Mouse (Mus musculus): ENCODE results near the gene Slit3. TPM values are rescaled to one million over a fixed set of nuclear protein-coding genes. Genes with fewer than 3 reads are reported as not detected.

The Slit3 gene
- total RNA-seq, 2 experiments from 2014 or later, result 31.5 to 47.6 TPM

DNA sequence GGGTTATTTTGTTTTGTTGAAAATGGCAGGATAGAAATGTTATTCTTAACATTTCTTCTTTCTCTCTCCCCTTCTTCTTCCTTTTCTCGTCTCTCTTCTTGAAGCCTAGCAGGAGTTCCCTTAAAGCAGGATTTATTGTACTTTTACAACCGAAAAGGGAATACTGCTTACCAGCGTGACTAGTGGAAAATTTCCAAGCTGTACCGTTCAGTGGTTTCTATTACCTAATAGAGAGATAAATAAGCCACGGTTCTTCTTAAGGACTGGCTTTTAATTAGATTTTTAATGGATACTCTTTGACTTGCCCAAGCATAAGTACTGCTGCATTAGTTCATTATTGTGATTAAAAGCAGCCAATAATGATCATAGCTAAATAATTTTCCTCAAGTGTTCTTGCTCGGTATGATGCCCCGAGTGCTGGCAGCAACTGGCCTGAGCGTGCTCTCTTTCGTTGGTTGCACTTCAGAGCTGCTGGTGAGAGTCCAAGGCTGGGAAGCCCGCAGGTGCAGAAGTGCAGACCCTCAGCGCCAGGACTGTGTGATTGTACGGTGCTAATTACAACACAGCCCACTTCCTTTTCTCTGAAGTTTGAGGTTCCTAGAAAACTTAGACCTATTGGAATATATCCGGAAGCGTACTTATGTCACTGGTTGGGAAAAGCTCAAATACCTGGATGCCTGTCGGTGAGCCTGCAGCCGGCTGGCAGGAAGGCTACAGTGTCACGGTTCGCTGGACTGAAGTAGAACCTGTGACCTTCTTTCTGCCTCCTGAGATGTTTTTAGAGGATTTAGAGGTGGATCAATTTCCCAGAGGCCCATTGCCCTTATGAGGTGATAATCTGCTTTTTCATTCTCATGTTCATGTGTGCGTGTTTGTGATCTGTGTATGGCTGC, 217.1 kb downstream of the Slit3 start:
- DNase-seq (ENCODE audit: low spot score in 2 of 2), result no peak

DNA sequence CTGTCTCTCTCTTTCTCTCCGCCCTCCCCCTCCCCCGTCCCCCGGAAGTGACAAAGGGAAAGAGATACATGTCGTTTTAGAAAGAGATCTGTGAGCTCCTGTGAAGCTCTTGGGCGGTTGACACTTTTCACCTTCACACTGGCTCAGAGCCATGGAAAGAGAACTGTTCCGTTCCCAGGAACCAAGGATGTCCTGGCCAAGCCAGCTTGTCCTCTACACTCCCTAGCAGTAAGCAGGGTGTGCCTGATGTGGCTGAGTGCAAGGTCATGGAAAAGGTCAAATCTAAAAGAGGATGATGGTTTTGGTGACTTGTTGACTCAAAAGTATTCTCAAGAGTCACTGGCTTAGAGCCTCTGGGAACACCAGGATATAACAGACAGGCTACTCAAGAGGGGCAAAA, 219.7 kb downstream of the Slit3 start:
- DNase-seq (ENCODE audit: low spot score in 2 of 2), result no peak

DNA sequence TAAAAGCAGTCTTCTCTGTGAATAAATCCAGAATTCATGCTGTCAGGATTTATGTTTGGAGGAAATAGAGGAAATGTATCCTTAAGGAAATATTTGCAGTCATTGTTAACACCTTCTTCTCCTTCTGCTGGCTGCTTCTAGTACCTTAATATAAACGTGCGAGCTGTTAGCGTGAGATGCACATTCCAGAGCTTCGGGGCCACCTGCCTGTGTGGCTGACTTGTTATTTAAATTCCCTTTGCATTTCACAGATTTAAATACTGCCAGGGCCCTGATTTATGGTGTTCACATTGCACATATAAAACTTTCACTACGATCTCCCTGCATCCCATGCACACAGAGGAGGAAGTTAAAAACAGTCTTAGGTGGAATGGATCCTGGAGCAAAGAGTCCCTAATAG, 221.5 kb downstream of the Slit3 start:
- DNase-seq (ENCODE audit: low spot score in 2 of 2), result no peak

DNA sequence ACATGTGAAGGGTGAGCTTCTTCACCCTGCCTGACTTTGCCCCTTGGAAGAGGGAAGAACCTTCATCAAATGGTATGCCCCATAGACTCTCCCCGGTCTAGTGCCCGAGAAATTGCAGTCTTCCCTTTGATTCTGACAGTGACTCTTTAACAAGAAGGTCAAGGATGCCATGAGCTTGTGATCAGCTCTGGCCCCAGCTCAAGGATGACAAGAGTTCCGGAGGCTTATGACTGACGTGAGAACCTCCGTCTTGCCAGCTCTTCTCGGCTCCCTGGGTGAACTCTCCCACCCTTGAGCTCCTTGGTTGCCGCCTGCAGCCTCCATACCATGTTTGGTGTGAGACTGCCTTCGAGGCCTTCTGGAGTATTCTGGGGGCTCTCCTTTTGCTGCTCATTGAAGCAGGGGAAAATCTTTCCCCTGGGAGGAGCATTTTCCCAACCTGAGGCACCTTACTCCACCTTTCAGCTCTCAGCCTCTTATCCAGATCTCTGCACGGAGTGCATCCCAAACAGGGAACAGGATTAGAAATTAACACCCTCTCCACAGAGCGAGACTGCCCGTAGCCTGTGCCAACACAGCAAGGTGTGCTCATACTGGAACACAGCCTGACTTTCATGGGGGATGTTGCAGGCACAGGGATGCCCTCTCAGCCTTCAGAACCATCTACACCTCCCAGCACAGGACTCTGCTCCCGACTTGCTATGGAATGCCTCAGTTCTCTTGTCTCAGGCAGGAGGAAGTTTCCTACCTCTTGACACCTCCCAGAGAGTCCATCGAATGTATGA, 224.9 kb downstream of the Slit3 start:
- DNase-seq (ENCODE audit: low spot score in 2 of 2), result peak in 1 of 2 experiments; percentile 31

DNA sequence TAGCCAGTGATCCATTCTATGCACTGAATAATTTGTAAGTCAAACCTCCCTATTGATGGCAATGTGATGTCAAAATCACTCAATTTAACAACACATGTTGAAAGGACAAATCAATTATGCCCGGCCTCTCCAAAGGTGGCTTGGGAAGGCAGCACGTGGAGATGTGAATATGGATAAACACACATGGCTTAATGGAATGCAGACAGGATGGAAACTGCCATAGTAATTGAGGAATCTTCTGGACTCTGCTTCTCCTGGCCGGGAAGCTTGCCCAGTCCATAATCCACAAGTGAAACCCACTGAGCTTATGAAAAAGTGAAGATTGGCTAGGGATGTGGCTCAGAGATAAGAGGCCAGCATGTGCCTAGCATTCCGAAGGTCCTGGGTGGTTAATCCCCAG, 227.1 kb downstream of the Slit3 start:
- no peak for DNase-seq (ENCODE audit: low spot score in 2 of 2)

DNA sequence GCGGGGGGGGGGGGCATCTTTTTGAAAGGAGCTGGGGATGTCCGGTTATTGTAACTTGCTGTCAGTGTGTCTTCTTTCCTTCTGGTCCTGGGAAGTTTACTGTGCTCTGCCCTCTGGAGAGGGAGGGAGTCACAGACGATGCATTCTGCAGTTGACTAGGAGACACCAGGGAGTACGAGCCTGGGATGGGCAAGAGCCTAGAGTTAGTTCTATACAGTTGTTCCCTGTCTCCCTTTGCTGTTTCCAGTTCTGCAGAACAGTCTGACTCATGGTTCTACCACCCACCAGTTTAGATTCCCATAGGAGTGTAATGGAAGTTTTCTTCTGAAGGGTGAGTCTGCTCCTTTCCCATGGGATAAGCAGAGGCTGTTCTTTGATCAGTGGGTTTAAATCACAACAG, 229.9 kb downstream of the Slit3 start:
- no peak for DNase-seq (ENCODE audit: low spot score in 2 of 2)

DNA sequence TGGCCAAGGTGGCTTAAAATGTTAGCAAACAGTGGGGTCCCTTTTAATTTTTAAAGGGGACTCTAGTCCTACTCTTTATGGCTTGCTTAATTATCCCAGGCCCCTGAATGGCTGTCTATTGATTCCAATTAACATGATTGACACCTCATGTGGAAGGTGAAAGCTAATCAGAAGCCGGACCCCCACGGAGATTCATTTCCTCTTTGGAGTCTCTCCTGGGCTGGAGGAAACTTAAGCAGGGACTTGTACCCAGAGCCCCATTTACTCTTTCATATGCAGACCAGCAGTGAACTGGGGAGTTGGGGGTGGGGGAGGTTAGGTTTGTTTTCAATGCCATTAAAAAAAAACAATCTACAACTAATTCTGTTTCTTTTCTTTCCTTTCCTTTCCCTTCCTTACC, 230.4 kb downstream of the Slit3 start:
- no peak for DNase-seq (ENCODE audit: low spot score in 2 of 2)

DNA sequence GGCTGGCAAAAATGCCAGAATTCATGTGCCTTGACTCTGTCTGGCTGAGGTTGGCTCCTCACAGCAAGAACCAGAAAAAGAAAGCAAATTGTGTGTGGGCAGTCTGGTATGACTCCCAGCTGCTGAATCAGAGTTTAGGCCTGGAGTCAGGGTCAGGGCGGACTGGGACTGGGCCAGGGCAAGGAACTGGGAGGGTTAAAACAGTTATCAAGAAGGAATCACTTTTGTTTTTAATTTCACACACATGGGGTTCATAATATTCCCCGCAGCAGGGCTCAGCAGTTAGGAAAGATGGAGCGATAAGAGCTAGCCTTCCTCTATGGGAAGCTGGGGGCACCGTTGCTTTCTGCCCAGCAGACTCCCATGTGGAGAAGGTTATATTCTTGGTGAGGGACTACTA, 234.8 kb downstream of the Slit3 start:
- no peak for DNase-seq (ENCODE audit: low spot score in 2 of 2)

DNA sequence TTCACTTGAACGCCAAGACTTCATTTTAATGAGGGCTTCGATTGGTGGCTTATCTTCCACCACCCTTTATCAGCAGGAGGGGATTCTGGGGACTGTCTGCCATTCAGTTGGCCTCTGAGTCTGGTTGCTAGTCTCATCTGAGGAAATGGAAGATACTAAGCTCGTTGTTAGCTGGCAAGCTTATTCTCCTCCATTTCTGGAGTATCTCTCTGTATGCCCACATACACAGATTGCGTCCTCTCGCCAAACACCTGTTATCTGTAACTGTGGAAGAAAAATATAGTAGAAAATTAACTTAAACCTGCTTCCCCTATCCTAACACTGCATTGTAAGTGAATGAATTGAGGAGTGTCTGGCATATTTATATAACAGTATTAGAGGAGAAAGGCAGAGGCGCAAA, 240.0 kb downstream of the Slit3 start:
- DNase-seq (ENCODE audit: low spot score in 2 of 2), result no peak

DNA sequence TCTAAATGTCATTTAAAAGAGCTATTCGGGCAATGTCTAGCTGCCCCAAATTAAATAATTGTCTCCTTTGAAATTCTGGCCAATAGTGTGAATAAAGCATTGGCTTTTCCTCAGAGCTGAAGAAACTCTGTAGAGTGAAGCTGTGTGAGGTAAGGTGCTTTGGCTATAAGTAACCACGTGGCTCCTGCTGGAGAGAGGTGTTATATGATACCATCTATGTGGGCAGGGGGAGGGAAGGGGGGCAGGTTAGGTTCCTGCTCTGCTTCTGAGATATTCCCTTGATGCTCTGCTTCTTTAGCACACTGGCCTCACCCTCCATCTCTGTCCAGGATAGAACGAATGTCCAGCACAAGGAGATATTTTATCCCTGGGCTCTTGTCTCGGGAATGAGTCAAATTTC, 242.0 kb downstream of the Slit3 start:
- DNase-seq (ENCODE audit: low spot score in 2 of 2), result no peak

DNA sequence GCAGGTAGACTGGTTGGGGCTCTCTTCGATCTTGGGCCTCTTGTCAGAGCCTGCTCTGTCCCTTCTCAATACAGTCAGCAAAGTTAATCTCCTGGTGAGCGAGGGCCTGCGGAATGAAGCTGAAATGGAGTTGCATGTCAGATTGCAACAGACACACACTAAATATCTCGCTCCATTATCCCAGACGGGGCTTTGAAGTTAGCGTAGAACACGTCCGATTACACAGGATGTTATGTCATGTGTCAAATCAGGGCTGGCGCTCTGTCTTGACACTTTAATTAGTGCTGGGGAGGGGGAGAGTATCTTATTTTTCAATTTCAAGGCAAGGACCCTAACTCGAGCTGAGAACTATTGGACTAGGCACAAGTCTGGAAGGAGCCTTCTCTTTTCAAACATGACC, 243.4 kb downstream of the Slit3 start:
- DNase-seq (ENCODE audit: low spot score in 2 of 2), result no peak

DNA sequence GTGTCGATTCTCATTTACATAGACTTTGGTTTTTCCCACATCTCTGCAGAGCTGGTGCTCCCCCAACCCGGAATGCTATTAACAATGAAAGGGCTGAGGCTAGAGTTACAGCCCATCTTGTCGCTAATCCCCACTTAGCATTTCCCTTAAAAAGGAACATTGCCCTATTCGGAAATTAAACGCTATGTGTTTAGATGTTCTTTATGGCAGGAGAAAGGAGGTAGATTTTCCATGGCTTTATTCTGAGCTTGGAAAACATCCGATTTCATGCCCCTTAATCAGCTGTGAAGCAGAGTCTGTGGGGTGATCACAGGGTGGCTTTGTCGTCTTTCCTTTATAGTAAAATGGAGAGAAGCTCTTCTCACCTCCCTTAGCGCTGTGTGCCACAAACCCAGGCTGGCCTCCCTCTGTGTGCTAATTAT, 244.5 kb downstream of the Slit3 start:
- no peak for DNase-seq (ENCODE audit: low spot score in 2 of 2)

DNA sequence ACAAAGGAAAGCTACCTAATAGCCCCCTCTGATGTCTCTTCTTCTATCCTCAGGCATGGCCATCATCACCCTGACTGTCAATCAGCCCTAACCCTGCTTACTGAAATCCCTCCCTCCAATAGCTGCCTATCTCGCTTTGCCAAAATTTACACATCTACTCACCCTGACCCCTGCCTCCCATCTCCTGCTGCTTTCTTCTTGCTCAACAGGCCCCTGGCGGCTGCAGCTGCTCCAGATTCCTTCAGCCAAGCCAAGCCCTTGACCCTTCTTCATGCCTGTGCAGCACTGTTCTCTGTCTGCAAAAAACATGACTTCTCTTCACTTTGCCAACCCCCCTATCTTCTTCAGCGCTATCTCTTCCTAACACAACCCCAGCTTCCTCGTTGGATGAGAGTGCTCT, 245.6 kb downstream of the Slit3 start:
- DNase-seq (ENCODE audit: low spot score in 2 of 2), result no peak

DNA sequence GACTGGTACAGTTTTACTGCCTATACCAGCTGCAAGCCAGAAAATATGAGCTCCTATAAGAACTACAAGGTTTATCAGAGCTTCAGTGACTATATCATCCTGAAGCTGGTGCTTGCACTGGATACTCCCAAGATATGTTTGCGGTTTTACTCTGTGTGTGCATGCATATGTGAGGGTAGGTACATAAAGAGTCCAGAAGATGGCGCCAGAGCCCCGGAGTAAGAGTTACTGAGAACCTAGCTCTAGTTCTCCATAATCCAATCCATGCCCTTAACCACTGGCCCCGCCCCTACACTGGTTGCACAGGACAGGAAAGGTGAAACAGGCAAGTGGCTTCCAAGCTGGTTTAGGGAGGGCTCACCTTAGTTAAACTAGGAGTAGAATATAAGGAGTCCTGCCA, 246.2 kb downstream of the Slit3 start:
- no peak for DNase-seq (ENCODE audit: low spot score in 2 of 2)

DNA sequence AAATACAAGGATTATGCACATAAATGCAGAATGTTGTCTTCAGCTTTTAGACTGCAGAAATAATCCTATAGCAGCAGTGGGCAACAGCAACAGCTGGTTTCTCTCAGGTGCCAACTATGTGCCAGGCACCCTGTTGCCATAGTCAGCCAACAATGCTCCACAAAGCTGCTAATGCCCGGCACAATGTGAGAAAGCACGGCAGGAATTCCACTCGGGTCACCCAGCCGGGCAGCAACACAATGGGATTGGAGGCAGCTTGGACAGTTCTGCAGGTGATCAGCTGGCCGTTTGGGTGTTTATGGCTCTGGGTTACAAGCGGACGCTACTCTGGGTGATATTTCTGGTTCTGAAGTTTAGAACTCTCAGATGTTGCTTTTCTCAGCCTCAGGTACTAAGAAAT, 248.9 kb downstream of the Slit3 start:
- DNase-seq (ENCODE audit: low spot score in 2 of 2), result no peak

DNA sequence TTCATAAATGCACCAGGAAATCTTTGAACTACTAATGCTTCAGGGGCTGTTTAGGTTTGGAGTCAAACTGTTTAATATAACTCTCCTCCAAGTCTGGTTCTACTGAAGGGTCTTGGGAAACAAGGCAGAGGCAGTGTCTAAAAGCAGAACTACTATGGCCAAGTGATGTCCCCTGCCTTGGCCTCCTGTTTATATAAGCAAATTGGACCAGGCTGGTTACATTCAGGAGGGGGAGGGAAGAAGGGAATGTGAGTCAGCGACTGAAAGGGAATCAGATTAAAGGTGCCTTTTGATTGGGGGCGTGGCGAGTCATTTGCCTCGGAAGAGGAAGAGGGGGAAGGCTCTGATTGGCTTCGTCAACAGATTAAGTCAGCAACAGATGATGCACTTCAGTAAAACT, 249.7 kb downstream of the Slit3 start:
- DNase-seq (ENCODE audit: low spot score in 2 of 2), result no peak

DNA sequence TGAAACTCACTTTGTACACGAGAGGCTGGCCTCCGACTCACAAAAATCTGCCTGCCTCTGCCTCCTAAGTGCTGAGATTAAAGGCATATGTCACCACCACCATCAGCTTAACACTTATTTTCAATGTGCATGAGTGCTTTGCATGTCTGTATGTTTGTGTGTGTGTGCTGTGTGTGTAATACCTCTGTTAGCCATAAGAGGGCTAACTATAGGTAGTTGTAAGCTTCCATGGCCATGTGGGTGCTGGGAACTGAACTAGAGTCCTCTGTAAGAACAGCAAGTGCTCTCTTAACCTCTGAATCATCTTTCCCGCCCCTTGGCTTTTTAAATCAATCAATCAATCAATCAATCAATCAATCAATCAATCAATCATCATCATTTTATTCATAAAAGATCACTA, 251.4 kb downstream of the Slit3 start:
- no peak for DNase-seq (ENCODE audit: low spot score in 2 of 2)

DNA sequence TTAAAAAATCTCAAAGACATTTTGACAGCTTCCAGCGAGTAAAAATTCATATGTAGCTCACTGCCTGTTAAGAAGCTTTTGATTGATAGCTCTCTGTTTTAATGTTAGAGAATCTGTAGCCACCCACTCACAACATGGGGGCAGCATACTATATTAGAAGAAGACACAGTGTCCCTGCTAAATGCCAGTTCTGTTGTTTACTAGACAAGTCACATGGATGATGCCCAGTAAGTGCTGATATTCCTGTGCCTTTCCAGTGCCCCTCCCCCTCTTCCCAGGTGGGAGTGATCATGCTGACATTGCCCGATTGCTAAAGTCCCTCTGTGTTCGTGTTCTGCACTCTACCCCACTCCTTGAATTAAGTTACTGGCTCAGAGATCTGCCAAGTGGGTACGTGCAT, 254.0 kb downstream of the Slit3 start:
- no peak for DNase-seq (ENCODE audit: low spot score in 2 of 2)

DNA sequence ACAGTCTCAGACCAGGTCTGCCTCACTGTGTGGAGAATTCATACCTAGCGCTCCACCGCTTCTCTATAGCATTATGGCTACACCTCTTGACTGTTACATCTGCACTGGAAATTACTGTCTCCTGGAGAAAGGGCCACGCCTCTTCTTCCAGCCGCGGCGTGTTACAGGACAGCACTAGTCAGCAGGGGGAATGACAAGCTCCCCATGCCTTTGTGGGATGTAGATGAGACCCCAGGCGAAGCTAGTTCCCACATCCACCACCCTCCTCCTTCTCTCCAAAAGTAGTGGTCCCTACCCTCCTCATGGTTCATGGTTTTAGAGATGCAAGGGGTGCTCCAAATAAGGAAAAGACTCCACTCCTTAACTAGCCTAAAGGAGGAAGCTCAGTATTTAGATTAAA, 257.8 kb downstream of the Slit3 start:
- DNase-seq (ENCODE audit: low spot score in 2 of 2), result no peak

DNA sequence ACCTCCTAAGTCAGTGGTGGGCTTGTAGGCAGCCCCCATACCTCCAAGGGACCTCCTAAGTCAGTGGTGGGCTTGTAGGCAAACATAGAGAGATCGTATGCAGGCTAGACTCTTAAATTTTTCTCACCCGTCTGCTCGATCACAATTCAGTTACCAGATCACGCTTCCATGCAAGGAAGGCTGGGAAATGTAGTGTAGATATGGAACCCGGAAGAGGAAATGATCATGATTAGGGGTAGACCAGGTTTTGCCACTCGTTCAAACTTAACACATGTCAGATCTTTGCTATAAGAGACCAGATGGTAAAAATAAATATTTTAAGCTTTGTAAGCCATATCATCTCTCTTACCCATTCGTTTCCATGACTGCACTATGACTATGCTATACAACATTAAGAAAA, 258.4 kb downstream of the Slit3 start:
- no peak for DNase-seq (ENCODE audit: low spot score in 2 of 2)

DNA sequence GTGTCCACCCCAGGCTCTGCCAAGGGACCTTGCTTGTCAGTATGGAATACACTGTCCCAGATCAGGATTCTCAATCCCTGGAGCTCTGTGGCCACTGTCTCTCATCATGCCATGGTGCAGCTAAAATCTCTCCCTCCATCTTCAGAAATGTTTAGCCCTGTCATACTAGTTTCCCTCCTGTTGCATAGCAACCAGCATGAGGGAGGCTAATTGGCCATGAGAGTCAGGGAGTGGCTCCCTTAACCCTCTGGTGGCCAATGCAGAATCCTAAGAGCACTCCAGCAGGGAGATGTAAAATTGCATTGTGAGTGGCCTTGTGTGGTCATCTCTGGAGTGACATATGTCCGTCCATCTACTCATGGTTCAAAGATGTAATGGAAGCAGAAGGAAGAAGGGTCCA, 259.7 kb downstream of the Slit3 start:
- DNase-seq (ENCODE audit: low spot score in 2 of 2), result no peak

DNA sequence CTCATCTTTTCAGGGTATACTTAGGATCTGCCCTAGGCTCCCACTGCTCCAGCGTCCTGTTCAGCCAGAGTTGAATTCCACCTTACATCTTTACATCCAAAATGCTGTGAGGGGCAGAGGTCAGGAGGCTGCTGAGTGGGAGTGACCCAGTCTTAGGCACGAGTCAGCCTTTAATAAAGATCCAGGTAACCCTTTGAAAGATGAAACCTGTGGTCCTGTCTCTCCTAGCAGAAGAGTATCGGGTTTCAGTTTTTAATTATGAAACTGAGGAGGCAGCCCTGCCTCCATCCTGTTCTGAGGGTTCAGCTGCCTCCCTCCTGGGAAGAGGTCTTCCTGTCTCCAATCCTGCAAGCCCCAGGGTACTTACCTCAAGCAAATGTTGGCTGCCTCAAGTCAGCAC, 264.4 kb downstream of the Slit3 start:
- no peak for DNase-seq (ENCODE audit: low spot score in 2 of 2)

DNA sequence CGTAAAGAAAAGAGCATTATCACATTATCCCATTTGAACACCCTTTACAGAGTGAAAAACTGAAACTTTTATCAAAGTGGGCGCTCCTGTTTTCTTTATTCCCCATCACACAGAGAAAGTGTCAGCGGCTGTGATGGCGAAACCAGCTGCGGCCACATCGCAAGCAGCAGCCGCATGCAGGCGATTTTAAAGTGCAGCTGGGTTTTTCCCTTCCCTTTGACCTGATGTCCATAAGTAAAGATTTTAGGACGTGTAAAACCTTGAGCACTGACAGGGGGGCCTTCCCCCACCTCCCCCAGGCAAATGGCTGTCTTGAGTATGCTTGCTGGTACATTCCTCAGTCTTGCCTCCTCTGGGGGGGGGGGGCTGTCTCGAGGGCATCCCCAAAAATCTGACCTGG, 266.8 kb downstream of the Slit3 start:
- no peak for DNase-seq (ENCODE audit: low spot score in 2 of 2)
